Mouse (Mus musculus): Measurements from ENCODE around the gene Mcmbp. TPM values are rescaled to one million over a fixed set of nuclear protein-coding genes. Genes with fewer than 3 reads are reported as not detected.

Gene Mcmbp
- 10 to 100 TPM; 29.2 to 37.8 (median 35.0) TPM for total RNA-seq (2022)

DNA sequence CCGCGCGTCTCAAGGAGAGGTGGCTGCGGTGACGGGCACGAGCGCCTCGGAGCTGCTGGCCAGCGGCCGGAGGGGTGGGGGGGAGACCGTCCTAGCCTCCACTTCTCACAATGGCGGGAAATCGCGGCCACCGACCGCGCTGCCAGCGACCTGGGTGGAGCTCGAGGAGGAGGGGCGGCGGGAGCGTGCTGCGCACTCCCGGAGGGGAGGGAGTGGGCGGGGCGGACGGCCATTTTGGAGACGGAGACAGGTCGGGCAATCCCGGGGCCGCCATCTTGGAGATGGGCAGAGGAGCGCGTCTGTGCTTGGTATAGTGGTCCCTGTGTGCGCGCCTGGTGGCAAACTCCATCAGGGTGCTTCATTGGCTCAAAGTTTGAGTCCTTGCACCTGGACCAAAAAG lies at the start of gene Mcmbp:
Mcmbp (minus strand) TSS at position 162 of the 400 bp plus-strand sequence.
- DNase-seq, result peak; percentile 93

DNA sequence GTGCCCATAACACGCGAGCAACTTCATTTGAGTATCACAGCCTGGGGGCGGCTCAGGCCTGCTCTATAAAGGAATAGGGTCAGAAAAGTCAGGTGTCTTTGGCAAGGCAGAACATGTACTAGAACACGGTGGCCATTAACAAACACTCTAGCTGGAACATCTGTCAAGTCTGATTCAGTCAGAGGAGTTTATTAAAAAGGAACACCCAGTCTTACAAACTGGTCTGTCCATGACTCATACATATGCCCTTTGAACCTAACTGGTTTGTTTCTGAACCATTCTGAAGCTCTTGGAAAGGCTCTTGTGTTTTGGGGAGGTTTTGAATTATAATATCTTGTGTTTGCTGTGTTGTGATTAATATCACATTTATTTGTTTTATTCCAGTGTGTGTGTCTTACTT lies 49.8 kb upstream of the Mcmbp start:
- no peak for DNase-seq

- DNase-seq, result no peak
Measured at GRCm38 (mm10) chr7:128781846-128782245, 41.6 kb upstream of the Mcmbp start.

GRCm38 (mm10) chr7:128779305-128779704 lies 39.0 kb upstream of the Mcmbp start:
- DNase-seq, result peak; percentile 20

- peak; percentile 15 for DNase-seq
Measured at GRCm38 (mm10) chr7:128777201-128777600, 36.9 kb upstream of the Mcmbp start.

DNA sequence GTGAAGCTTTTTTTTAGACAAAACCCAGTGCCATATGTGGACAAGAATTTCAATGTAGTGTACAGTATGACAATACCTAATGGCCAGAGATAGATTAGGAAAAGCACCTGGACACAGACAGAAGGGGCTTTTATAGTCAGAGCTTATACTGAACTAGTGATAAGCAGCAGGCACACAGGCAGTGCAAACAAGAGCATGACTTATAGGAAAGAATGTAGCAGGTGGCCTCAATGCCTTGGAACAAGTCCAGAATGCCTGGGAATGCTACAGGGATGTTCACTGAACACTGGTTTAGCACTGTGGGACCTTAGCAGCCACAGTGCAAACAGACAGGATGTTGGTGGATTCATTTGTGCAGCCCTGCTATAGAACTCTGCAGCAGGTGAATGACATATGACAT lies 26.4 kb upstream of the Mcmbp start:
- no peak for DNase-seq

GRCm38 (mm10) chr7:128758948-128759347 lies 18.7 kb upstream of the Mcmbp start:
- no peak for DNase-seq

DNA sequence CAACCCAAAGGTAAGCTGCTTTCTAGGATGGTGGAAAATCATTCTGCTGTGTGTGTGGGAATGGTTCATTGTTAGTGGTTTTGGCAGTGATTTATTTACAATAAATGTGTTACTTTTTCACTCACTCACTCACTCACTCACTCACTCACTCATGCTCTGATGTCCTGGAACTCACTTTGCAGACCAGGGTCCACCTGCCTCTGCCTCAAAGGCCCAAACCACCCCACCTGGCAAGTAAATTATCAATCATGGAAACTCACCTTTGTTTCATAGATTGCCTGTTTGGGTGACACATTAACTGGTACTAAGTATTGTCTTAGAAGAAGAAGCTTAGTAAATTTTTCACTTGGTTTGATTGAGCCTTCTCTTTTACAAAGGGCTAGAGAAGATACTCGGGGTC lies 15.1 kb upstream of the Mcmbp start:
- DNase-seq, result no peak

GRCm38 (mm10) chr7:128752012-128752411 lies 11.7 kb upstream of the Mcmbp start:
- no peak for DNase-seq

- no peak for DNase-seq
Measured at GRCm38 (mm10) chr7:128750296-128750695, 10.0 kb upstream of the Mcmbp start.

DNA sequence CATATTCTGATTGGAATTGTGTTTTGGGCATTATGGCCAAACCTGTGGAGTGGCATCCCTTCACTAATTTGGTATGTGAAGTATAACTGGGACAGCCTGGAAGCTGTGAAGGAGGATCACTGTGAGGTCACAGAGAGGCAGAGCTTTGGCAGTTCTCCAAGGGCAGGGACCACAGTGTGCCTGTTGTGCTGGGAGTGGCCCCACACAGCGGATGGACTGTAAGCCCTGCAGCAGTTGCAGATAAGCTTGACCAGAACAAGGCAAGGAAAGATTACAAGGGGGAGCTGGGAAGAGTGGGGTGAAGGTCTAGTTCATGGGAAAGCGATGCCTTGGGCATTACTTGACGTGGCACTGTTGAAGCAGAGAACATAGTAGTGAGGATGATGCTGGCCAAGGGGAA lies 8.5 kb upstream of the Mcmbp start:
- DNase-seq, result peak; percentile 66

- DNase-seq, result no peak
Measured at GRCm38 (mm10) chr7:128746151-128746550, 5.9 kb upstream of the Mcmbp start.

DNA sequence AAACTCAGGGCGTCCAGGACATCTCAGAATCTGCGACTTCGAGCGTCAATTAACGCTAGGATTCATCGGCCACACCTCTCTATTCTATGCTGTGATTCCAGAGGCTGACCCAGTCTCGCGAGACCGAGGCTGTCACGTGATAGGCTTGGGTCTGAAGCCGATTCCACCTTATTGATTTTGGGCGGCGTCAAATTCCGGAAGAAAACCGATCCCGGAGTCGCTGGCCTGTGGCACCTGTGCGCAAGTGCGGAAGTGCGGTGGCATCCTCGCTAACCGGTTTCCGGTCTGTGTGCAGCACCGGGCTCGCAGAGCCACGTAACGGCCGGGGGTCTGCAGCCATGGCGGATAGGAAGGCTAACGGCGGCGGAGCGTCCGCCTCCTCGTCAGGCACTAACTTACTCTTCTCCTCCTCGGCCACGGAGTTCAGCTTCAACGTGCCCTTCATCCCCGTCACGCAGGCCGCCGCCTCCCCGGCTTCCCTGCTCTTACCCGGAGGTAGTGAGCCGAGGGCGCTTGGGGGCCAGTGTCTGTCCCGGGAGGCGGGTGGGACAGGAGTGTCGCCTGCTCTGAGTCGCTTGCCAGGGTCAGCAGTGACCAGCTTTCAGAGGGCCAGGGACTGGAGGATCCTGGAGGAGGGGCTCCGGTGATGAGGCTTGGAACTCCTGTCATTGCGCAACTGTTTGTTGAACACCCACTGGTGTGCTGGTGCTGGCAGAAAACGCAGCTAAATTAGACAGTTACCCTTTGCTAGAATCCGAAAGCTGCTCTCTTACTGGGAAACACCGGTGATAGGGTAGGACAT lies 4.6 kb upstream of the Mcmbp start, which contains the start of gene Sec23ip:
Sec23ip (plus strand) TSS at position 260 of the 802 bp plus-strand sequence.
- peak; percentile 99 for DNase-seq

GRCm38 (mm10) chr7:128743898-128744297 lies 3.6 kb upstream of the Mcmbp start:
- DNase-seq, result no peak

GRCm38 (mm10) chr7:128739462-128740277 lies 625 bp downstream of the Mcmbp start:
- peak; percentile 34 for DNase-seq

DNA sequence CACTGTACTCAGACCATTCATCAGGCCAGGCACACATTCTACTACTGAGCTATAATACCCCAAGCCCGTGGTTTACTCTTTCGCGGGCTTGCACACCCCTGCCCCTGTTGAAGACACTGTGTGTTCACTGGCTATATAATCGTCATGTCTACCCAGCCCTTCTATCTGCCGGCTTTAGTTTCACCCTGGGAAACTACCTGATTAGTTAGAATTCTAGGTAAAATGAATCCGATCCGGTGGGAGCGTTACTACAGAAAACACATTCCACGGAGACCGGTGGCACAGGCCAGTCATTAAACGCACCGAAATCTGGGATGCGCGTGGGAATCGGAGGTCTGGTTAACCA lies 1.2 kb downstream of the Mcmbp start:
- no peak for DNase-seq

DNA sequence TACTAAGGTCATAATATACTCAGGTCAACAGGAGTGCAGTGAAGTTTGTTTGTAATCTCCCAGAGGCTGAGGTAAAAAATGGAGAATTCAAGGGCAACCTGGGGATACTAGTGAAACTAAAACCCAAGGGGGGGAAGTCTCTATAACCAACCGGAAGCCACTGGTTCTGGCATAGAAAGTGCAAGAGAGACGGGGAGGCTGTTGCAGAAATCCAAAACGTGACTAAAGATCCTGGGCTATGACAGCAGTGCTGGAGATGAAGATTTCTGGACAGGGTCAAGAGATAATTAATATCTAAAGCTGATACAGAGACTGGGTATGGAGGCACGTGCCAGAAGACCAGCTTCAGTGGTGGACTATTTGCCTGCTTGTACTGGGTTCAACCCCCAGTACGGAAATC lies 2.3 kb downstream of the Mcmbp start:
- DNase-seq, result no peak

DNA sequence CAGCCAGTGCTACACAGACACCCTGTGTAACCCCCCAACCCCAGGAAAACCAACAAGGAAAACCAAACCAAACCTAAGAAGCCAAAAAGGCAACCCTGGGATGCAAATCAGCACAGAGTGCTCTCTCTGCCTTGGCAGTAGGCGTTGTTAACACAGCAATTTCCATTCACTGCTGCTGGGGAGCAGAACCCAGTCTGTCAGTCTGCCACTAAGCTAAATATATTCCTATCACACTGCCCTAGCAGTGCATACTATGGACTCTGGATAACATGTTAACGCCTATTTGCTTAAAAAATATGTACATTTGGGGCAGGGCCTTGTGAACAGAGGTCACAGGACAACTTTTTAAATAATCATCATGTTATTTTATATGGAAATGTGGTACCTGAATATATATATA lies 8.7 kb downstream of the Mcmbp start:
- no peak for DNase-seq

GRCm38 (mm10) chr7:128728738-128729137 lies 11.6 kb downstream of the Mcmbp start:
- no peak for DNase-seq

GRCm38 (mm10) chr7:128727701-128728100 lies 12.6 kb downstream of the Mcmbp start:
- DNase-seq, result no peak

GRCm38 (mm10) chr7:128726999-128727398 lies 13.3 kb downstream of the Mcmbp start:
- DNase-seq, result no peak

DNA sequence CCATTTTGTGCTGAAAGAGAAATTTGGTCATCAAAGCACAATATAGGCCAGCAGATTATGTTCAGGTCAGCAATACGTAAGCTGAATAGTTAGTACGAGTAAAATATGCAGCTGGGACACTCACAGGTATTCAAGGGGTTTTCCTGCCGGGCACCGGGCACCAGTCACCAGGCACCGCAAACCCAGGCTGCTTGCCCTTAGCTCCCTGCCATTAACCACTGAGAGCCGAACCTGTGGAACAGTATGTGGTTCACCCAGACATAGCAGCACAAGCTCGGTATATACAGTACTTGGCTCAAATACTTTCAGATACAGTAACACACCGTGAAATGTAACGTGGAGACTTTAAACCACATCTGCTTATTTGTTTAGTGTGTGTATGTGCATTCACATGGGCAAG lies 15.1 kb downstream of the Mcmbp start:
- no peak for DNase-seq

- DNase-seq, result peak; percentile 38
Measured at GRCm38 (mm10) chr7:128724761-128725160, 15.5 kb downstream of the Mcmbp start.

GRCm38 (mm10) chr7:128717991-128718390 lies 22.3 kb downstream of the Mcmbp start:
- DNase-seq, result no peak
